In genomic region chr5:131928696-131929095, GRCm38 (mm10) we compare ENCODE assay signal across 25 mouse cellular contexts.
"Had no signal": no experiment of that assay in that cellular context is flagged by ENCODE, and none has a peak within 500 bp of the region (broad histone marks: within the 10 kb centered on the region; RNA-seq: fewer than 3 reads in every experiment).

No protein-coding gene starts in this region.

- ATAC-seq: liver, postnatal 0 days; lung, postnatal 0 days had no signal

- H3K9me3 ChIP-seq: limb, embryonic 12.5 days; limb, embryonic 15.5 days; neural tube, embryonic 13.5 days had no signal

- H3K27me3 ChIP-seq: limb, embryonic 12.5 days; limb, embryonic 15.5 days; neural tube, embryonic 13.5 days had no signal

- H3K4me1 ChIP-seq: limb, embryonic 15.5 days had no signal

- H3K9ac ChIP-seq: limb, embryonic 12.5 days; limb, embryonic 15.5 days; liver, embryonic 14.5 days; liver, postnatal 0 days; lung, embryonic 14.5 days; neural tube, embryonic 13.5 days had no signal

- H3K4me2 ChIP-seq: limb, embryonic 12.5 days; limb, embryonic 15.5 days; liver, embryonic 11.5 days; lung, embryonic 14.5 days; neural tube, embryonic 13.5 days had no signal

- H3K27ac ChIP-seq: layer of hippocampus, adult 2 months; limb, embryonic 12.5 days; limb, embryonic 15.5 days; liver, embryonic 14.5 days; macrophage; neural tube, embryonic 13.5 days; stomach, postnatal 0 days had no signal

- DNase-seq: kidney, adult 18-20 months; kidney, adult 9 months; kidney, postnatal 14 days; kidney, postnatal 4 days; layer of hippocampus, adult 9-11 months; left cerebral cortex, postnatal 4 days; liver, postnatal 0 days; lung, embryonic 14.5 days; midbrain, embryonic 14.5 days; right cerebral cortex, adult 18-20 months; right cerebral cortex, postnatal 14 days; right cerebral cortex, postnatal 4 days; thymus, adult 2 months; thymus, postnatal 14 days; thymus, postnatal 4 days had no signal

- H3K4me3 ChIP-seq: layer of hippocampus, adult 2 months; limb, embryonic 12.5 days; limb, embryonic 15.5 days; myocyte; neural tube, embryonic 13.5 days had no signal

- H3K36me3 ChIP-seq: limb, embryonic 12.5 days; limb, embryonic 15.5 days; neural tube, embryonic 13.5 days had no signal
